Mouse (Mus musculus) hindbrain, embryonic 12.5 days (tissue): Measurements from ENCODE around the gene Gm47841. TPM values are rescaled to one million over a fixed set of nuclear protein-coding genes. Genes with fewer than 3 reads are reported as not detected.

Experiments used
- ATAC-seq: fragments of 200-750 bp; cut with Nextera tagmentation; 2 replicates; pipeline ENCODE4 v1.8.0; 2017; ENCODE audit warnings: moderate TSS enrichment; ENCODE audit not compliant: low FRiP score
- H3K27ac ChIP-seq: fragments of 300-500 bp; sonication (generic); 2 replicates; pipeline ENCODE4 v1.5.1; 2016; ENCODE audit warnings: mild to moderate bottlenecking
- H3K27me3 ChIP-seq: fragments of 300-500 bp; sonication (generic); 2 replicates; pipeline ENCODE4 v1.6.1; 2016; ENCODE audit warnings: mild to moderate bottlenecking
- H3K36me3 ChIP-seq: fragments of 300-500 bp; sonication (generic); 2 replicates; pipeline ENCODE4 v1.6.1; 2016; ENCODE audit warnings: mild to moderate bottlenecking
- H3K4me1 ChIP-seq: fragments of 300-500 bp; sonication (generic); 2 replicates; pipeline ENCODE4 v1.6.1; 2016
- H3K4me2 ChIP-seq: fragments of 300-500 bp; sonication (generic); replicated peaks from 2 replicates; pipeline ENCODE4 v1.6.1; 2016; ENCODE audit warnings: mild to moderate bottlenecking
- H3K4me3 ChIP-seq: fragments of 300-500 bp; sonication (generic); 2 replicates; pipeline ENCODE4 v1.5.1; 2016; ENCODE audit warnings: mild to moderate bottlenecking
- H3K9ac ChIP-seq: fragments of 300-500 bp; sonication (generic); 2 replicates; pipeline ENCODE4 v1.6.1; 2016; ENCODE audit warnings: mild to moderate bottlenecking, moderate library complexity
- H3K9me3 ChIP-seq: fragments of 300-500 bp; sonication (generic); replicated peaks from 2 replicates; pipeline ENCODE4 v1.6.1; 2016; ENCODE audit warnings: mild to moderate bottlenecking
- WGBS: fragments of 180-500 bp; shearing (Covaris S2); methylation state at CpG from one replicate; pipeline ENCODE4 v1.1.7; 2016; 5-methylcytosine and 5-hydroxymethylcytosine counted together
- polyA plus RNA-seq: library from polyadenylated mRNA; unstranded; fragments of >200 nt; fragmentation: Nextera tagmentation; extraction: Ambion mirVana; gene quantifications from 2 replicates; pipeline ENCODE4 v1.2.1, GENCODE M21; 2016

The Gm47841 gene
- polyA plus RNA-seq = not detected in 2 replicates

DNA sequence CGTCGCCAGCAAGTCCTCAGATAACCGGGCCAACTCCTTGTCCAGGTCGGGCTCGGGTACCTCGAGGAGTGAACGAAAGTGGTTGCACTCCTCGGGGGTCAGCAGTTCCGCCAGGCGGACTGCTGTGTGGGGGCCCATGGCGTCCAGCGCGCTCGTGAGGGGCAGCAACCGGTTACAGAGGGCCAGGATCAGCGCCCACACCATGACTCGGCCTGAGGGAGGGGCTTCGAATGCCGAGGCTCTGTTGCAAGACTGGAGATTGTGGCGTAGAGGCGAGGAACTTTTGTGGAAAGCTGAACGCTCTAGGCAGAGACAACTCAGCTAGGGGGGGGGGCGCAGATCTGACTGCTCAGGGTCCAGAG is at the start of gene Gm47841:
Gm47841 (minus strand) TSS at position 204 of the 362 bp plus-strand sequence.
- peak within 1 kb of the TSS; percentile 71 for H3K9ac ChIP-seq
- no peak within 1 kb of the TSS for H3K27ac ChIP-seq

DNA sequence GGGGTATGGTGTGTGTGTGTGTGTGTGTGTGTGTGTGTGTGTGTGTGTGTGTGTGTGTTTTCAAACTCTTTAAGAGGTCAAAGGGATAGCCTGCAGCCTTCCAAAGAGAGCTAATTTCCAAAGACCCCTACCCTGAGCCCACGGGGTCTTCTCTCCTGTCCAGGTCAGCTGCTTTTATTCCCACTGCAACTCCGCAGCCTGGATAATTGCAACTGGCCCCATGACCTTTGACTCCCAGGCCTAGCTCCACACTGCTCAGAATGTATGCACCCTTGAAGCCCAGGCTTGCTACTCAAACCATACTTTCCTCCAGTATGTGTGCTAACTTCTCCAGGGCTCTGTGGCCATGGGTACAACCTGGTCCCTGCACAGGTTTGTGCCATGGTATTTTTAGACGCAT is 48.2 kb upstream of the Gm47841 start:
- 0 out of 2 replicates have a peak, but pooled peaks cover 2% of the 10 kb centered on the region for H3K27me3 ChIP-seq
- no peak overlapping the region for H3K27ac ChIP-seq
- no peak overlapping the region for H3K4me3 ChIP-seq
- no peak for ATAC-seq
- H3K36me3 ChIP-seq = no peaks in the 10 kb centered on the region
- no peak overlapping the region for H3K4me2 ChIP-seq
- no peaks in the 10 kb centered on the region for H3K9me3 ChIP-seq
- peaks cover 51% of the 10 kb centered on the region for H3K4me1 ChIP-seq
- H3K9ac ChIP-seq = no peak overlapping the region
- WGBS = 37% methylated on average over 3 of the region's 3 CpGs

More for the DNA sequence above, at the start of gene Gm47841:
- Histone ChIP-seq H3K4me2 (peak within 1 kb of the TSS; percentile 99), H3K36me3 (peaks cover 2% of the 10 kb centered on the region; the same call in 1 of the 2 replicates), H3K4me1 (peaks cover 30% of the 10 kb centered on the region), H3K27me3 (peaks cover 61% of the 10 kb centered on the region), H3K4me3 (peak within 1 kb of the TSS; percentile 52), H3K9me3 (no peaks in the 10 kb centered on the region)
- 2% methylated on average over 22 of the region's 23 CpGs for WGBS
- 0 out of 2 replicates have a peak, but pooled peaks have one; percentile 23 for ATAC-seq

DNA sequence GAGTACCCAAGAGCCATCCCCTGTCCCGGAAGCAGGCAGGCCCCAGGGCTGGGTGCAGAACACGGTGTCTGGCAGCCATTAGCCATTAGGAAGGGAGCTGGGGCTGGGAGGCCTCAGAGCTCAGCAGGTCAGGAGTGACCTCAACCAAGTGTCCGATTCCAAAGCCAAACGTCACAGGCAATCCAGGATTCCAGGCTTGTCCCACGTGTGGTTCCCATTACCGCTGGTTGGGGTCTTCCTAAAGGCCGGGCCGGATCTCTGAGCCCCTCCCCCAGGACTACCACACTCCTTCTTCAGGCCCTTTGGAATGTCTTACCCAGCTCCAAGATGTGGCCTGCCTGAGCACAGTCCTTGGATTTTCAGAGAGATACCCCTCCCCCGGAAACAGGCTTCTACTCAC is 47.8 kb upstream of the Gm47841 start:
- H3K9ac ChIP-seq = 0 out of 2 replicates have a peak overlapping the region, but pooled peaks have one; percentile 4
- H3K4me1 ChIP-seq = peaks cover 51% of the 10 kb centered on the region
- H3K27ac ChIP-seq = no peak overlapping the region
- H3K9me3 ChIP-seq = no peaks in the 10 kb centered on the region
- no peak for ATAC-seq
- 0 out of 2 replicates have a peak, but pooled peaks cover 2% of the 10 kb centered on the region for H3K27me3 ChIP-seq
- whole genome bisulfite sequencing = 56% methylated on average over 9 of the region's 9 CpGs
- H3K4me2 ChIP-seq = no peak overlapping the region
- H3K4me3 ChIP-seq = no peak overlapping the region
- no peaks in the 10 kb centered on the region for H3K36me3 ChIP-seq

DNA sequence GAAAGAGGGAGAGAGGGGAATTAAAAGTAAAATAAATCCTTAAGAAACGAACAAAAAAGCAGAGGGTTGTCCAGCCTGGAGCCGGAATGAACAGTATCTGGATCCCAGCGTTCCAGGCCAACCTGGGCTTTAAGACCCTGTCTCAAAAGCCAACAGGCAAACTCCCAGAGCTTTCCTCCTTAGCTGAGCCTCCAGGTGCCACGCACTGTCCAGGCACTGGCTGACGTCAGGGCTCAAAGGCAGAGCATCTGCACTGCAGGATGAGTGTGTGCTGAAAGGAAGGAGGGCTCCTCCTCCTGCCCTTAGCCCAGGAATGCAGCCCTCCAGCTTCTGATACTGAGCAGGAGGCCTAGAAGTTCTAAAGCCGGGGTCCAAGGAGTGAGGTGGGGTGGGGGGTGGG is 46.8 kb upstream of the Gm47841 start:
- Histone ChIP-seq H3K9me3 (no peaks in the 10 kb centered on the region), H3K27ac (peak overlapping the region; percentile 82; the same call in 1 of the 2 replicates), H3K36me3 (no peaks in the 10 kb centered on the region), H3K9ac (no peak overlapping the region), H3K27me3 (no peaks in the 10 kb centered on the region), H3K4me2 (no peak overlapping the region; the same call in 1 of the 2 replicates), H3K4me1 (peaks cover 49% of the 10 kb centered on the region), H3K4me3 (no peak overlapping the region)
- 49% methylated on average over 6 of the region's 6 CpGs for WGBS
- no peak for ATAC-seq

DNA sequence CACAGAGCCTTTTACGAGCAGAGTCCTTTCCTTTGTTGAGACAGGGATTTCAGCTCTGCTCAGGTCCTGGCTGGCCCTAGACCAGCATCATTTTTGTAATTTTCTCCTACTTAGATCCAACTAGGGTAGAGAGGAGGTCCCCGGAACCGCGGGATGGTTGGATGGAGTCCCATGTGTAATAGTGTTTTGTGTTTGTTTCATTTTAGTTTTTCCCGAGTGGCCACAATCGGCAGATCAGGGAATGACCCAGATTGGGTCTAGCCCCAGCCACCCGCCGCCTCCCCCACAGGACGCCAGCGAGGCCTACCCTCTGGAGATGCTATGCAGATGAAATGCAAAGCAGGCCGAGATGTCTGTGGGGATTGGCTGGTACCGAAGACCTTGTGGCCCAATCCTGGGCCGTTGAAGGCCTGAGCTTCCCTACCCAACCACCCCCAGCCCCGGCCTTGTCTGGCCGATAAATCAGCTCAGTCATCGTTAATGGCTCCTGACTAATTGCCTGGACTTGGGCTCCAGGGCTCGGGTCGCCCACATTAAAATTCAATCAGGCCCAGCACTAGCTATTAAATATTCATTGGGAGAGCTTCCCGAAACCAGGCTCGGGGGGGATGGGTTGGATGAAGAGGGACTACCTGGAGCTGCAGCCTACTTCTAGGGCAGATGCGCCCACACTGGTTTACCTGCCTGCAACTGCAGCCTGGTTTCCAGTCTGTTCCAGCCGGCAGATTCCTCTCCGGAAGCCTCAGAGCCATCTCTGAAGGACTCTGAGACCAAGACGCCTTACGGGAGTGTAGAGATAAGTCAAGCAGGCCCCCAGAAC is 45.8 kb upstream of the Gm47841 start:
- Histone ChIP-seq H3K4me3 (no peak overlapping the region), H3K9me3 (no peaks in the 10 kb centered on the region), H3K36me3 (no peaks in the 10 kb centered on the region), H3K27ac (peak overlapping the region; percentile 82), H3K4me1 (peaks cover 49% of the 10 kb centered on the region), H3K27me3 (no peaks in the 10 kb centered on the region), H3K9ac (no peak overlapping the region), H3K4me2 (peak overlapping the region; percentile 29)
- WGBS = 12% methylated on average over 25 of the region's 25 CpGs
- peak; percentile 95 for ATAC-seq

DNA sequence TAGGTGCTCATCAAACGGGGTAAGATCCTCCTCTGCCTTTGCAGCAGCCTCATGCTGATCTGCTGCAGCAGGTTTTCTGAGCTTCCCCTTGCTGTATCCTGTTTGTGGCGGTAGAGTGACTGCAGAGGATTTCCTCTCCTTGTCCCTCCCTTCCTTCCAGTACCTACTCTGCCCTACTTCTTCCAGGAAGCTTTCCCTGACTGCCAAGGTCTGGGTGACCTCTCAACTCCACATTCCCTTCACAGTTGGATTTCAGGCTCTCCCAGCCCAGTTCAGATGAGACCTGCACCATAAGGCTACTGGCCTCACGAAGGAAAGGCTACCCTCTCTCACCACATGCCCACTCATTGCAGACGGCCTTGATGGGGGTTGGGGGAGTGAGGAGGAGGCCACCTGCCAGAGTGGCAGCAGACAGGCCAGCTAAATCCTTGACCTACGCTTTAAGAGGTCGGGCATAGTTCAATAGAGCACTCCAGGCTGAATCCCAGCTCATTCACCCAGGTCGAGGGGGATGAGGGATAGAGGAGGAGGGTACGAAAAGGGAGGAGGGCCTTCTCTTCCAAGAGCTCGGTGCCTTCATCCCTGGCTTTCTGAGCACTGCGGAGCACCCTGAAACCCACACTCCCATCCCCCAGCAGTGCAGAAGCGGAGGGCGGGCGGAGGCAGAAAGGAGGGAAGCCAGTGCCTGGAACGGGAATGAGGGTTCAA is 45.1 kb upstream of the Gm47841 start:
- Histone ChIP-seq H3K27ac (peak overlapping the region; percentile 82), H3K4me3 (no peak overlapping the region), H3K4me2 (peak overlapping the region; percentile 29), H3K4me1 (peaks cover 41% of the 10 kb centered on the region), H3K27me3 (no peaks in the 10 kb centered on the region), H3K36me3 (no peaks in the 10 kb centered on the region), H3K9me3 (no peaks in the 10 kb centered on the region), H3K9ac (no peak overlapping the region)
- 24% methylated on average over 14 of the region's 14 CpGs for WGBS
- ATAC-seq = peak; percentile 53

DNA sequence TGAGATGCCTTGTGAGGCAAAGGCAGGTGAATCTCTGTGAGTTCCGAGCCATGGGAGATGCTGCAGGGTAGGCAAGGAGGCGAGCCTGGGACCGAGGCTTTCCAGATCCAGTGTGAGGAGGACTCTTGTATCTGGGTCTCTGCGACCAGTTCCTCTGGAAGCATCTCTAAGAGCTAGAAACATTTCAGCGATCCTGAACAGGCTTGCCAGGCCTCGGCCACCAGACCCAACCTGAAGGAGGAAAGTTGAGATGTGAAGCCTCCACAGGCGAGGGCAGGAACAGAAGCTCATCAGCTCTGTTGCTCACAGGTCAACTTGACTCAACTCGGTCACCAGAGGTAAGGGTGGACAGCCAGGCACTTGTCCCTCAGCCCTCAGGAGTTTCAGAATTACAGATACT is 44.4 kb upstream of the Gm47841 start:
- H3K4me3 ChIP-seq = no peak overlapping the region
- WGBS = 92% methylated on average over 8 of the region's 8 CpGs
- no peaks in the 10 kb centered on the region for H3K27me3 ChIP-seq
- no peaks in the 10 kb centered on the region for H3K36me3 ChIP-seq
- no peaks in the 10 kb centered on the region for H3K9me3 ChIP-seq
- H3K9ac ChIP-seq = no peak overlapping the region
- peaks cover 38% of the 10 kb centered on the region for H3K4me1 ChIP-seq
- H3K27ac ChIP-seq = peak overlapping the region; percentile 82
- ATAC-seq = no peak
- no peak overlapping the region for H3K4me2 ChIP-seq

DNA sequence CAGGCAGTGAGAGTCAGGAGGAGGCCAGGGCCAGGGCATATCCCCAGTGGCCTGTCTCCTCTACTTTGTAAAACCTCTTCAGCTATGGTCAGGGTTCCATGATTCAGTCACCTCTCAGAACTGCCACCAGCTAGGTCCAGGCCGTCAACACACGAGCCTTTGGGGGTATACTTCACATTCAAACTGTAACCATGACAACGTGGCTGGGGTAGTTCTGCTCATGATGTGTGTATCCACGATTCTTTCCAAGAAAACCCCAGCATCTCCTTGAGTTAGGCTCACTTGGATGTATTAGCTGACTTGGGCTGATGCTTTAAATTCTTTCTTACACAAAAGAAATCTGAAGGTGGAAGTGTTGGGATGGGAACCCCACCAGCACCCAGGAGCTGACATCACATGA is 41.1 kb upstream of the Gm47841 start:
- Histone ChIP-seq H3K4me1 (peaks cover 21% of the 10 kb centered on the region), H3K27ac (no peak overlapping the region), H3K9ac (no peak overlapping the region), H3K27me3 (no peaks in the 10 kb centered on the region), H3K9me3 (no peaks in the 10 kb centered on the region), H3K4me3 (no peak overlapping the region), H3K4me2 (no peak overlapping the region), H3K36me3 (no peaks in the 10 kb centered on the region)
- WGBS = 48% methylated on average over 4 of the region's 4 CpGs
- ATAC-seq = no peak

DNA sequence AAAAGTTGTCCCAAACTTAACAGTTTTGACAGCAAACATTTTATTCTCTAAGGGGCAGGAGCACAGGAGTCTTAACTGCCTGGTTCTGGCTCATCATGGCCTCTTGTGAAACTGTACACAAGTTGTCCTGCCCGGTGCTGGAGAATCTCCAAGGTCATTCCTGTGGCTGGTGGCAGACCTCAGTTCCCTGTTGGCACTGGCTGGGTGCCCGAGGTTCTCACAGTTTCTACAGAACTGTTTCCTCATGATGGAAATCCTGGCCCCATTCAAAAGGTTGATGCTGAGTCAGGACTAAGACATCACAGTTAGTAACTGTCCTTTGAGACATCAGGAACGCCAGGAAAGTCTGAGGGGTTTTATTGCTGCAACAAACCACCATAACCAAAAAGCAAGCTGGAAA is 39.8 kb upstream of the Gm47841 start:
- no peak overlapping the region for H3K4me3 ChIP-seq
- no peaks in the 10 kb centered on the region for H3K36me3 ChIP-seq
- ATAC-seq = no peak
- H3K27ac ChIP-seq = no peak overlapping the region
- 0 out of 2 replicates have a peak, but pooled peaks cover 2% of the 10 kb centered on the region for H3K27me3 ChIP-seq
- WGBS = 75% methylated on average over 3 of the region's 3 CpGs
- no peak overlapping the region for H3K4me2 ChIP-seq
- H3K9me3 ChIP-seq = no peaks in the 10 kb centered on the region
- no peak overlapping the region for H3K9ac ChIP-seq
- H3K4me1 ChIP-seq = peaks cover 14% of the 10 kb centered on the region

DNA sequence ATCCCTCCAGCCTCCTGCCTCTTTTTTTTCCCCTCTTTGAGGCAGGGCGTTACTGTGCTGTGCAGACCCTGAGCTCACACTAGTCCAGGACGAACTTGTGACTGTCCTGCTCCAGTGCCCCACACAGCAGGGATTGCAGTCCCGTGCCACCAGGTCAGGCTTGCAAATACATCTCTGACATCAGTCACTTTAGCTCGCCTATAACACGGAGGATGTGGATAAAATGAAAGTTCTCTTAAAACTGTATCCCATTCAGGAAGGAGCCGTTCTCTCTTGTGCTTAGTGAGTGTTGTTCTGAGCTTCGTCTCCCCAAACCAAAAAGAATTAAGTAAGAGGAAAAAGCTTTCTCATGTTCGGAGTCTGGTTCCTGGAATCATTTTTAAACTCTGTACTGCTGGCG is 39.3 kb upstream of the Gm47841 start:
- Histone ChIP-seq H3K9me3 (no peaks in the 10 kb centered on the region), H3K4me1 (peaks cover 15% of the 10 kb centered on the region), H3K4me2 (no peak overlapping the region), H3K27ac (no peak overlapping the region), H3K9ac (no peak overlapping the region), H3K27me3 (0 out of 2 replicates have a peak, but pooled peaks cover 2% of the 10 kb centered on the region), H3K36me3 (no peaks in the 10 kb centered on the region), H3K4me3 (no peak overlapping the region)
- 59% methylated on average over 9 of the region's 9 CpGs for WGBS
- ATAC-seq = no peak

DNA sequence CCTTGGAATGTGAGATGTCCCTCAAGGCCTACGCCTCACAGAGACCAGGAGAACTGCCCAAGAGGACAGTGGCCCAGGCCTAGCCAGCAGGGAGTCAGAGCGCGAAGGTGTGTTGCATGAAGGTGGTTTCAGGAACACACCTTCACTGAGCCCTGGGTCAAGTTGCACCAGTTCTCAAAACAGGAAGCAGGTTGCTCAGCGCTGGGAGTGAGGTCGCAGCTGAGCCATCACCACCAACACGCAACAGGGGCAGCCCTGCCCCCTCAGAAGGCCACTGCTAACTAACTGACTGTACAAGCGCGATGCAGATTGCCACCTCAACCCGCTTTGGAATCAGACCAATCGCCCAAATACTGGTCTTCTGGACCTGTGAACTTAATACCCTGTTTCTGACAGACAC is 37.3 kb upstream of the Gm47841 start:
- Histone ChIP-seq H3K36me3 (no peaks in the 10 kb centered on the region), H3K4me3 (no peak overlapping the region), H3K27ac (no peak overlapping the region), H3K9me3 (no peaks in the 10 kb centered on the region), H3K4me2 (no peak overlapping the region), H3K9ac (no peak overlapping the region), H3K27me3 (0 out of 2 replicates have a peak, but pooled peaks cover 2% of the 10 kb centered on the region), H3K4me1 (peaks cover 26% of the 10 kb centered on the region)
- 72% methylated on average over 10 of the region's 10 CpGs for WGBS
- no peak for ATAC-seq

DNA sequence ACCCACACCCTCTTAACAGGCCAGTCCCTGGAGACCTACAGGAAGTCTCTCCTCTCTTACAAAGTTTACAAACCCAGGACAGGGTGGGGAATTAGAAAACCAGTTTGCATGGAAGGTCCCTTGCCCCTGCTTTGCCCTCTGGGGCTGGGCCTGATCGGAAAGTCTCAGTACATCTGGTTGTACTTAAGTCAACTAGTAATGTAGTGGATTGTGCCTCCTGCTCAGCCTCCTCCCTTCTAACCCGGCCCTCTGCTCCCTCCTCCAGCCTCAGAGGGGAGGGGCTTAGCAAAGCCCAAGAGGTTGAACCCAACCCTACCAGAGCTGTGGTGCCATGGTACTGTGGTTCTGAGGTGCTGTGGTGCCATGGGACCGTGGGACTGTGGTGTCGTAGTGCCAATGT is 35.0 kb upstream of the Gm47841 start:
- ATAC-seq = no peak
- 58% methylated on average over 4 of the region's 4 CpGs for WGBS
- H3K27me3 ChIP-seq = 0 out of 2 replicates have a peak, but pooled peaks cover 7% of the 10 kb centered on the region
- peaks cover 36% of the 10 kb centered on the region for H3K4me1 ChIP-seq
- no peaks in the 10 kb centered on the region for H3K9me3 ChIP-seq
- no peak overlapping the region for H3K4me2 ChIP-seq
- H3K9ac ChIP-seq = no peak overlapping the region
- H3K36me3 ChIP-seq = no peaks in the 10 kb centered on the region
- H3K27ac ChIP-seq = no peak overlapping the region
- H3K4me3 ChIP-seq = no peak overlapping the region
